Mouse (Mus musculus) adrenal gland, adult 2 months (tissue): Measurements from ENCODE around the gene Gnb3. TPM values are rescaled to one million over a fixed set of nuclear protein-coding genes. Genes with fewer than 3 reads are reported as not detected.
"Not testable (repeated sequence)": the region's sequence is repeated elsewhere in the genome, so short reads cannot be mapped to it uniquely, and the experiment has no call there.

Source experiments
- DNase-seq: peaks from one replicate; pipeline ENCODE4 v3.0.0; 2021
- polyA plus RNA-seq: library from polyadenylated mRNA; depleted of rRNA; stranded (reverse); fragments of >200 nt; gene quantifications from 2 replicates; pipeline ENCODE4 v1.2.3, GENCODE M21; 2012
- total RNA-seq, 2 experiments: library from RNA; stranded (reverse); gene quantifications; 2 replicates each; pipeline ENCODE4 v1.2.3; 2021

Gnb3 gene
- total and polyA plus RNA-seq, 3 experiments, result 6.7 to 12.2 (median 9.2) TPM

- no peak for DNase-seq
Measured at GRCm38 (mm10) chr6:124857840-124858530, 17.9 kb upstream of the Gnb3 start.

- peak; percentile 86 for DNase-seq
Measured at GRCm38 (mm10) chr6:124856916-124857839, 17.1 kb upstream of the Gnb3 start, which contains the start of gene P3h3. P3h3 (minus strand) TSS chr6:124857752.

GRCm38 (mm10) chr6:124856321-124856720 lies 16.2 kb upstream of the Gnb3 start:
- DNase-seq, result no peak

GRCm38 (mm10) chr6:124854647-124855046 lies 14.6 kb upstream of the Gnb3 start:
- DNase-seq, result no peak

- DNase-seq, result no peak
Measured at GRCm38 (mm10) chr6:124850535-124850934, 10.5 kb upstream of the Gnb3 start.

- DNase-seq, result peak; percentile 88
Measured at GRCm38 (mm10) chr6:124847305-124847704, 7.2 kb upstream of the Gnb3 start.

GRCm38 (mm10) chr6:124839805-124840204 lies 270 bp downstream of the Gnb3 start:
- DNase-seq, result peak; percentile 48

GRCm38 (mm10) chr6:124836411-124836810 lies 3.7 kb downstream of the Gnb3 start:
- no peak for DNase-seq

GRCm38 (mm10) chr6:124835531-124835930 lies 4.5 kb downstream of the Gnb3 start:
- no peak for DNase-seq

GRCm38 (mm10) chr6:124834512-124835081 lies 5.5 kb downstream of the Gnb3 start:
- peak; percentile 34 for DNase-seq

- DNase-seq, result no peak
Measured at GRCm38 (mm10) chr6:124831649-124832048, 8.4 kb downstream of the Gnb3 start.

- not testable (repeated sequence) for DNase-seq
Measured at GRCm38 (mm10) chr6:124831199-124831598, 8.9 kb downstream of the Gnb3 start.

- DNase-seq, result peak; percentile 95
Measured at GRCm38 (mm10) chr6:124829799-124830700, 10.0 kb downstream of the Gnb3 start.

- peak; percentile 100 for DNase-seq
Measured at GRCm38 (mm10) chr6:124828868-124829798, 10.9 kb downstream of the Gnb3 start, which contains the start of the genes Usp5 and Cdca3. Usp5 (minus strand) TSS chr6:124829484. Cdca3 (plus strand) TSS chr6:124829547.

- DNase-seq, result peak; percentile 80
Measured at GRCm38 (mm10) chr6:124828101-124828592, 11.9 kb downstream of the Gnb3 start.

- no peak for DNase-seq
Measured at GRCm38 (mm10) chr6:124822049-124822448, 18.0 kb downstream of the Gnb3 start.

- DNase-seq, result no peak
Measured at GRCm38 (mm10) chr6:124820891-124821290, 19.2 kb downstream of the Gnb3 start.

- DNase-seq, result no peak
Measured at GRCm38 (mm10) chr6:124817971-124818370, 22.1 kb downstream of the Gnb3 start.

- DNase-seq, result no peak
Measured at GRCm38 (mm10) chr6:124817563-124817962, 22.5 kb downstream of the Gnb3 start.

- peak; percentile 0 for DNase-seq
Measured at GRCm38 (mm10) chr6:124817125-124817524, 22.9 kb downstream of the Gnb3 start.
